Mouse (Mus musculus): ENCODE measurements around the gene Gm10338.
A peak's percentile ranks its signal among the peaks of the same experiment; 100 is the strongest.
"Not testable (repeated sequence)": the region's sequence is repeated elsewhere in the genome, so short reads cannot be mapped to it uniquely, and the experiment has no call there.

The Gm10338 gene

GRCm38 (mm10) chr14:7595492-7595891, at the start of gene Gm10338:
Gene Gm10338, minus strand, starts transcription at chr14:7595592.
- not testable (repeated sequence) for DNase-seq (ENCODE audit: low spot score in 2 of 2)

- DNase-seq (ENCODE audit: low spot score in 2 of 2), result not testable (repeated sequence)
These were observed 48.5 kb upstream of the Gm10338 start, which contains the start of gene Gm10128 for GRCm38 (mm10) chr14:7643872-7644271. Gene Gm10128, minus strand, starts transcription at chr14:7643972.

- not testable (repeated sequence) for DNase-seq (ENCODE audit: low spot score in 2 of 2)
These were observed 27.0 kb downstream of the Gm10338 start, which contains the start of gene Gm3558 for GRCm38 (mm10) chr14:7568382-7568781. Gene Gm3558, minus strand, starts transcription at chr14:7568566.

- not testable (repeated sequence) for DNase-seq (ENCODE audit: low spot score in 2 of 2)
These were observed 27.5 kb downstream of the Gm10338 start for GRCm38 (mm10) chr14:7567890-7568289.

GRCm38 (mm10) chr14:7567266-7567665, 28.1 kb downstream of the Gm10338 start:
- peak in 1 of 2 experiments; percentile 21 for DNase-seq (ENCODE audit: low spot score in 2 of 2)

Data from frontal cortex, postnatal 14 days (tissue).